Comparison of ENCODE assay signal across 11 mouse cellular contexts in the genomic region with DNA sequence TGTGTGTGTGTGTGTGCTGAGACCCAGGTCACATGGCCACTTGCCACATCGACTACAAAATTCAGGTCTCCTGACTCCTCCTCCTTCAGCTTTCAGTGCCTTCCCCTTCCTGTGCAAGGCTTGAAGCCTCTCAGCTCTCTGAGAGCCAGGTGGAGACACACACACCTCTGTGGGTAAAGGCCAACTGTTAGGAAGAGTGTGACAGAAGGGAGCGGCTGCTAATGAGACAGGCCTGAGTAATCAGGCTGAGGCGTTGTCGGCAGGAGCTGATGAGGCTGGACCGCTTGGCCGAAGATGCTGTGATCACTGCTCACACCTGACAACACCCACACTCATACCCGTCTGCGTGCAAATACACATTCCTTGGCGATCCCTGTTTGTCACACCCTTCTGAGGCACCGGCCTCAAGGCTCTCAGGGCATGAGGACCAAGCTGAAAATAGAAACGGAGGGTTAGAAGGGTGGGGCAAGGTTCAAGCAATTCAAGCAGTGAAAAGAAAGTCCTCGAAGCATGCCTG.
A peak's percentile ranks its signal among the peaks of the same experiment; 100 is the strongest.
DNase-seq lines count a peak whose midpoint lies in the region; ATAC-seq and TF ChIP-seq lines count a peak whose summit lies in the region.
"Had no signal": no experiment of that assay in that cellular context is flagged by ENCODE, and none has a peak within 500 bp of the region (broad histone marks: within the 10 kb centered on the region; RNA-seq: fewer than 3 reads in every experiment).

No protein-coding gene starts in this region.

- no peak overlapping the region for H3K4me2 ChIP-seq in lung, embryonic 15.5 days
- H3K4me2 ChIP-seq: limb, embryonic 12.5 days had no signal

- no peaks in the 10 kb centered on the region for H3K36me3 ChIP-seq in lung, embryonic 15.5 days
- H3K36me3 ChIP-seq in hindbrain, embryonic 10.5 days: no peaks in the 10 kb centered on the region

- no peak for TF ChIP-seq CTCF in Patski (IDR thresholded peaks at IDR 0.05)

- H3K27me3 ChIP-seq in Patski: no peaks in the 10 kb centered on the region
- no peaks in the 10 kb centered on the region for H3K27me3 ChIP-seq in lung, embryonic 15.5 days
- no peaks in the 10 kb centered on the region for H3K27me3 ChIP-seq in hindbrain, embryonic 10.5 days (ENCODE audit: insufficient read depth, poor library complexity, severe bottlenecking)
- H3K27me3 ChIP-seq: limb, embryonic 12.5 days had no signal

- DNase-seq in gastrocnemius, adult 18-20 months (ENCODE audit: low spot score): peak; percentile 15
- no peak for DNase-seq in gastrocnemius, postnatal 10 days
- DNase-seq in Patski (ENCODE audit: low read depth, low spot score): no peak
- peak; percentile 56 for DNase-seq in induced T-regulatory cell, adult 2 months (ENCODE audit: low read depth)
- DNase-seq in urinary bladder, postnatal 14 days (ENCODE audit: low spot score): no peak
- no peak for DNase-seq in hindbrain, embryonic 10.5 days (ENCODE audit: low spot score)
- no peak for DNase-seq in left cerebral cortex, postnatal 36 days (ENCODE audit: low spot score in 2 of 2)
- DNase-seq: adrenal gland, postnatal 10 days; layer of hippocampus, adult 9-11 months had no signal

- POLR2A ChIA-PET in Patski (lab: Charles Lee): no interaction called here

- WGBS in lung, embryonic 15.5 days: 39% methylated on average over 12 of the region's 12 CpGs
- WGBS in hindbrain, embryonic 10.5 days: 91% methylated on average over 12 of the region's 12 CpGs

- intact Hi-C loops in left cerebral cortex, postnatal 36 days (cut with DNase I): no loop called here

- no peak overlapping the region for H3K9ac ChIP-seq in lung, embryonic 15.5 days
- H3K9ac ChIP-seq: limb, embryonic 12.5 days had no signal

- CTCF ChIA-PET in Patski (lab: Charles Lee): interaction anchor here (0.8 to 1.2 kb wide), 3 partner anchors 8 to 53 kb away, joined by 3 read pairs; no protein-coding TSS in a partner anchor

- H3K9me3 ChIP-seq in lung, embryonic 15.5 days: no peaks in the 10 kb centered on the region
- H3K9me3 ChIP-seq in hindbrain, embryonic 10.5 days: no peaks in the 10 kb centered on the region; the same call in 1 of the 2 replicates

- H3K4me1 ChIP-seq in lung, embryonic 15.5 days: peaks cover 41% of the 10 kb centered on the region
- H3K4me1 ChIP-seq in hindbrain, embryonic 10.5 days (replicated peaks): peaks cover 22% of the 10 kb centered on the region

- no peak overlapping the region for H3K4me3 ChIP-seq in lung, embryonic 15.5 days
- no peak overlapping the region for H3K4me3 ChIP-seq in hindbrain, embryonic 10.5 days
- H3K4me3 ChIP-seq: limb, embryonic 12.5 days had no signal

- in situ Hi-C loops in Patski (cut with MboI; ENCODE audit: low pct_unique_long_range_greater_than_20kb): no loop called here

- peak overlapping the region; percentile 61; the same call in 1 of the 2 replicates for H3K27ac ChIP-seq in lung, embryonic 15.5 days
- H3K27ac ChIP-seq in hindbrain, embryonic 10.5 days: no peak overlapping the region
- H3K27ac ChIP-seq: limb, embryonic 12.5 days had no signal

- peak; percentile 66 for ATAC-seq in Patski
- ATAC-seq in lung, embryonic 15.5 days (ENCODE audit: borderline replicate concordance, extremely low read depth, low FRiP score, low TSS enrichment): no peak

Comparison
In these comparisons a context has a peak if more than half of its experiments do, and no peak if none do; other contexts are left out.
1. DNase-seq: peak in gastrocnemius, adult 18-20 months (single experiment) and induced T-regulatory cell, adult 2 months (single experiment); none in gastrocnemius, postnatal 10 days (single experiment), Patski (single experiment), urinary bladder, postnatal 14 days (single experiment), hindbrain, embryonic 10.5 days (single experiment) and left cerebral cortex, postnatal 36 days (0 of 2).